In genomic region chr10:58604779-58605178, GRCm38 (mm10) we compare ENCODE assay signal across 8 mouse cellular contexts.
DNase-seq lines count a peak whose midpoint lies in the region; ATAC-seq and TF ChIP-seq lines count a peak whose summit lies in the region.

No protein-coding gene starts in this region.

- TF ChIP-seq CTCF in gastrocnemius, adult 2 months (IDR thresholded peaks at IDR 0.05) = no peak

- no peak for DNase-seq in hindbrain, embryonic 11.5 days (ENCODE audit: low spot score)
- peak; percentile 28 for DNase-seq in adrenal gland, adult 8-10 months
- DNase-seq in gastrocnemius, adult 2 months = peak; percentile 90
- peak; percentile 57 to 75 for DNase-seq in urinary bladder, postnatal 4 days (ENCODE audit: low spot score in 2 of 2)
- no peak for DNase-seq in thymus, postnatal 14 days

- H3K27me3 ChIP-seq in hindbrain, embryonic 16.5 days (replicated peaks; ENCODE audit: control insufficient read depth, insufficient read depth, low read length) = no peaks in the 10 kb centered on the region
- no peaks in the 10 kb centered on the region for H3K27me3 ChIP-seq in hindbrain, embryonic 11.5 days (ENCODE audit: control insufficient read depth, insufficient read depth, low read length)
- no peaks in the 10 kb centered on the region for H3K27me3 ChIP-seq in intestine, embryonic 16.5 days (replicated peaks; ENCODE audit: control insufficient read depth, insufficient read depth, low read length)
- H3K27me3 ChIP-seq in lung, embryonic 16.5 days (ENCODE audit: control insufficient read depth, insufficient read depth, low read depth, low read length) = no peaks in the 10 kb centered on the region

- peak; percentile 58 for ATAC-seq in hindbrain, embryonic 16.5 days
- no peak for ATAC-seq in hindbrain, embryonic 11.5 days (ENCODE audit: low FRiP score)
- peak; percentile 58 for ATAC-seq in intestine, embryonic 16.5 days
- peak; percentile 82 for ATAC-seq in lung, embryonic 16.5 days (ENCODE audit: low read depth)

- no peaks in the 10 kb centered on the region for H3K36me3 ChIP-seq in hindbrain, embryonic 16.5 days (ENCODE audit: control insufficient read depth, insufficient read depth, low read length)
- H3K36me3 ChIP-seq in hindbrain, embryonic 11.5 days (ENCODE audit: control insufficient read depth, insufficient read depth, low read length) = no peaks in the 10 kb centered on the region
- no peaks in the 10 kb centered on the region for H3K36me3 ChIP-seq in intestine, embryonic 16.5 days (ENCODE audit: control insufficient read depth, insufficient read depth, low read length)
- no peaks in the 10 kb centered on the region for H3K36me3 ChIP-seq in lung, embryonic 16.5 days (ENCODE audit: control insufficient read depth, insufficient read depth, low read length)

- H3K9me3 ChIP-seq in hindbrain, embryonic 16.5 days (ENCODE audit: control insufficient read depth, low read length) = no peaks in the 10 kb centered on the region
- no peaks in the 10 kb centered on the region for H3K9me3 ChIP-seq in hindbrain, embryonic 11.5 days (ENCODE audit: control insufficient read depth, low read length)
- no peaks in the 10 kb centered on the region for H3K9me3 ChIP-seq in intestine, embryonic 16.5 days (ENCODE audit: control insufficient read depth, low read length)
- no peaks in the 10 kb centered on the region for H3K9me3 ChIP-seq in lung, embryonic 16.5 days (ENCODE audit: control insufficient read depth, low read length)

- no peak overlapping the region for H3K27ac ChIP-seq in hindbrain, embryonic 16.5 days (ENCODE audit: low read depth, low read length)
- H3K27ac ChIP-seq in hindbrain, embryonic 11.5 days (ENCODE audit: low read depth, low read length) = no peak overlapping the region
- H3K27ac ChIP-seq in gastrocnemius, adult 2 months = peak overlapping the region; percentile 81
- no peak overlapping the region for H3K27ac ChIP-seq in intestine, embryonic 16.5 days (ENCODE audit: low read length)
- peak overlapping the region; percentile 12; the same call in 1 of the 2 replicates for H3K27ac ChIP-seq in lung, embryonic 16.5 days (ENCODE audit: low read length)

- H3K4me2 ChIP-seq in hindbrain, embryonic 16.5 days (ENCODE audit: low read length) = no peak overlapping the region
- no peak overlapping the region for H3K4me2 ChIP-seq in hindbrain, embryonic 11.5 days (replicated peaks; ENCODE audit: low read depth, low read length)
- no peak overlapping the region for H3K4me2 ChIP-seq in intestine, embryonic 16.5 days (ENCODE audit: low read depth, low read length)
- no peak overlapping the region for H3K4me2 ChIP-seq in lung, embryonic 16.5 days (ENCODE audit: low read depth, low read length)

- H3K4me3 ChIP-seq in hindbrain, embryonic 16.5 days (ENCODE audit: low read length) = no peak overlapping the region
- no peak overlapping the region for H3K4me3 ChIP-seq in hindbrain, embryonic 11.5 days (ENCODE audit: low read depth, low read length)
- no peak overlapping the region for H3K4me3 ChIP-seq in gastrocnemius, adult 2 months
- H3K4me3 ChIP-seq in intestine, embryonic 16.5 days (ENCODE audit: low read length) = no peak overlapping the region
- no peak overlapping the region for H3K4me3 ChIP-seq in lung, embryonic 16.5 days (ENCODE audit: low read length)

- H3K4me1 ChIP-seq in hindbrain, embryonic 16.5 days (ENCODE audit: control insufficient read depth, insufficient read depth, low read depth, low read length) = peaks cover 11% of the 10 kb centered on the region; the same call in 1 of the 2 replicates
- no peaks in the 10 kb centered on the region; the same call in 1 of the 2 replicates for H3K4me1 ChIP-seq in hindbrain, embryonic 11.5 days (replicated peaks; ENCODE audit: control insufficient read depth, insufficient read depth, low read length)
- no peaks in the 10 kb centered on the region for H3K4me1 ChIP-seq in intestine, embryonic 16.5 days (ENCODE audit: control insufficient read depth, insufficient read depth, low read length)
- H3K4me1 ChIP-seq in lung, embryonic 16.5 days (replicated peaks; ENCODE audit: control insufficient read depth, insufficient read depth, low read length) = no peaks in the 10 kb centered on the region

- 62% methylated on average over 2 of the region's 2 CpGs for WGBS in hindbrain, embryonic 16.5 days
- 75% methylated on average over 2 of the region's 2 CpGs for WGBS in hindbrain, embryonic 11.5 days
- WGBS in intestine, embryonic 16.5 days = 49% methylated on average over 2 of the region's 2 CpGs
- WGBS in lung, embryonic 16.5 days = 59% methylated on average over 2 of the region's 2 CpGs

- intact Hi-C loops in gastrocnemius, adult 2 months (cut with DNase I) = no loop called here

- no peak overlapping the region for H3K9ac ChIP-seq in hindbrain, embryonic 16.5 days (ENCODE audit: low read depth, low read length)
- no peak overlapping the region for H3K9ac ChIP-seq in hindbrain, embryonic 11.5 days (ENCODE audit: low read depth, low read length)
- H3K9ac ChIP-seq in intestine, embryonic 16.5 days (ENCODE audit: low read depth, low read length) = no peak overlapping the region
- H3K9ac ChIP-seq in lung, embryonic 16.5 days (ENCODE audit: low read length) = no peak overlapping the region

Comparison
In these comparisons a context has a peak if more than half of its experiments do, and no peak if none do; other contexts are left out.
1. H3K27ac ChIP-seq: peak in gastrocnemius, adult 2 months (single experiment) and lung, embryonic 16.5 days (single experiment); none in hindbrain, embryonic 16.5 days (single experiment), hindbrain, embryonic 11.5 days (single experiment) and intestine, embryonic 16.5 days (single experiment).
2. DNase-seq: peak in adrenal gland, adult 8-10 months (single experiment), gastrocnemius, adult 2 months (single experiment) and urinary bladder, postnatal 4 days (2 of 2); none in hindbrain, embryonic 11.5 days (single experiment) and thymus, postnatal 14 days (single experiment).